Mouse (Mus musculus) heart, adult 9 months (tissue): ENCODE data around the gene P4ha3.

Experiments used
- DNase-seq, 2 experiments: peaks; one replicate each; pipeline ENCODE4 v3.0.0; 2022; ENCODE audit warnings: low spot score in 2 of 2

Gene P4ha3

DNA sequence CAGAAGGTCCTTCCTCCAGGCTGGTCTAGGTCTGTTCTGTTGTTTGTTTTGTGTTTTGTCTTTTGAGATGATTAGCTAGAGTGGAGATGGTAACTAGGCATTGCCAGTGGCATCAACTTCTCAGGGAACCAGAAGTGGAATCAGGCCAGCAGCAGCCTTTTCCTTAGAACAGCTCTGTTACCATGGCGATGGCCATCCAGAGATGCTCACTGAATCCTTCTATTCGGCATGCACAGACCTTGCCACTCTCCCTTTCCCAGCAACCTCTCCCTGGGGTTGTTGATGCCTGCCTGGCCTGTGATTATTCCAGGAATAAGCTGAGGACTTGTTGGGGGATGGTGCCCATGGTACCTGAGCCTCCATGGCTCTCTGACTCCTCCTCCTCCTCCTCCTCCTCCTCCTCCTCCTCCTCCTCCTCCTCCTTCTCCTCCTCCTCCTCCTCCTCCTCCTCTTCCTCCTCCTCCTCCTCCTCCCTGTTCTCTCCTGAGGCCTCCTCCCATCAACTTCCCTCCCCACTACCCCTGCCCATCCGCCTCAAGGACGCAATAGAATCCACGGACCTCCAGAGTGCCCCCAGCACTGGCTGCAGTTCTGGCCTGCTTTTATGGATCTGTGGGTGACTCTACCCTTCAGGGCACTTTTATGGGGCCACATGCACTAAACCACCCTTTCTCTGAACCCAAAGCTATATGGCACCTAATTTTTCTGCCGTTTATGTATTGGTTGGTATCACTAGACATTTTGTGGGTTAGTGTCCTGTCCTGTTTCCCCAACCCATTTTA is 22.7 kb downstream of the P4ha3 start:
- DNase-seq, result no peak

DNA sequence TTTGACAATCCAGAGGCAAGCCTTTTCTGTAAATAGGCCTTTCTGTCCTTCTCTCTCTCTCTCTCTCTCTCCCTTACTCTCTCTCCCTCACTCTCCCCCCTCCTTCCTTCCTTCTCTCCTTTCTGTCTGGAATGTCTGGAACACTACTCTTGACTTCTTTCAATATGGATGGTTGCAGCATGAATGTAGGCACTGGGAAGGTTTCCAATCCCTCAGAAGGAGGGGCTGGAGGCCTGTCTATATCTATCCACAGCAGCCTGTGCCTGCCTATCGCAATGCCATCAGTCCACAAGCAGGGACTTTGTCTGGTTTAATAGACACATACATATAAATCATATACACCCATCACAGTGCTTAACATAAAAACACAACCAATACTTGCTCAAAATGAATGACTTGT is 23.9 kb downstream of the P4ha3 start:
- no peak for DNase-seq

DNA sequence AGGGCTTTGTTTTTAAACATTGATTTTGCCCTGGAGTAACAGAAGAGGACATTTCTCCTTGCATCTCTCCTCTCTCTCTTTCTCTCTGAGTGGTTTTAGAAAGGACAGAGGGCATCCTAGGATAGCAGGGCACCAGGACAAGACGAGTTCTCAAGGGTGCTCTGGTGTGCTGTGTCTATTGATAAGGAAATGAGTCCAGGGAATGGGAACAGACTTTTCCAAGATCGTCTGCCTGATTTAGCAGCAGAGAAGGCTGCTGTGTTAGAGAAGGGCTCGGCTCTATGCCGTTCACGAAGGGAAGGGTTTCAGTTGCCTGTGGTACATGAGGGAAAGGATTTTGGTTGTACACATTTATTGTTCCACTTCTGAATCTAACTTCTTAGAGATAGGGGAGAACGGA is 24.4 kb downstream of the P4ha3 start:
- DNase-seq, result no peak

GRCm38 (mm10) chr7:100310290-100310689 is 25.0 kb downstream of the P4ha3 start:
- DNase-seq, result no peak

- no peak for DNase-seq
Measured at GRCm38 (mm10) chr7:100312716-100313115, 27.4 kb downstream of the P4ha3 start.

- DNase-seq, result no peak
Measured at GRCm38 (mm10) chr7:100316924-100317323, 31.6 kb downstream of the P4ha3 start.

GRCm38 (mm10) chr7:100317534-100317933 is 32.2 kb downstream of the P4ha3 start:
- no peak for DNase-seq

- no peak for DNase-seq
Measured at GRCm38 (mm10) chr7:100323721-100324120, 38.4 kb downstream of the P4ha3 start.

DNA sequence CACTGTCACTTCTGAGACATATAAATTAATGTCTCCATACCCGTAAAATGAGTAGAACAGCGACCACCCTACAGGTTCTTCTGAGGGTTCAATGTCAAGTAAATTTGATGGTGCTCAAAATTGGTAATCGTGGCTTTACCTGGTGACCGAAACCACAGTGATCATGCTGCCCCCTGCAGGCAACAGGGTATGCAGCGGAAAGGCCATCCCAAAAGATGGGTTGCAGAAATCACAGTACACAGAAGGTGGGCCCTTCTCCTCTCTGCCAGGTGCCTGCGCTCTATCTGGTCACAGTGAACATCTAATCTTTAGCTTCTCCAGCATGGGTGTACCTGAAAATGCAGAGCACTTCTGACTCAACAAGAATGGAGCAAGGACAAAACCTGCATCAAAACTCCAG is 40.2 kb downstream of the P4ha3 start:
- DNase-seq, result peak in 1 of 2 experiments; percentile 15

GRCm38 (mm10) chr7:100327514-100327913 is 42.2 kb downstream of the P4ha3 start:
- peak in 1 of 2 experiments; percentile 9 for DNase-seq

DNA sequence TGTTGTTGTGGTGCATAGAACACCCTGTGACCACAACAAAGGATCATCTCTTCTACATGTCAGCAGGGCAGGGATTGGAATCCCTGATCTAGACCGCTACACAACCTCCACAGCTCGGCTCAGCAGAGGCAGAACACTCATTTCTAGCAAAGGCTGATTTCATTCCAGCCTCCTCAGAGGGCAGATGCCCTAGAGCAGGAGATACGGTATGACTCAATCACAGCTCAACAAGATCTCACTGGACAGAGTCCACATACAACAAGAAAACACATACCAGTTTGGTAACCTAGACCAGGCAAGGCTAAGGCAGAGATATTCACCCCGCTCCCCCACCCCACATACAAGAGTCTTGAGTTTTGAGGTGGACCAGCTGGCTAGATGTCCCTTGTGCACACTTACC is 43.3 kb downstream of the P4ha3 start:
- DNase-seq, result no peak

GRCm38 (mm10) chr7:100331269-100331668 is 45.9 kb downstream of the P4ha3 start:
- no peak for DNase-seq

DNA sequence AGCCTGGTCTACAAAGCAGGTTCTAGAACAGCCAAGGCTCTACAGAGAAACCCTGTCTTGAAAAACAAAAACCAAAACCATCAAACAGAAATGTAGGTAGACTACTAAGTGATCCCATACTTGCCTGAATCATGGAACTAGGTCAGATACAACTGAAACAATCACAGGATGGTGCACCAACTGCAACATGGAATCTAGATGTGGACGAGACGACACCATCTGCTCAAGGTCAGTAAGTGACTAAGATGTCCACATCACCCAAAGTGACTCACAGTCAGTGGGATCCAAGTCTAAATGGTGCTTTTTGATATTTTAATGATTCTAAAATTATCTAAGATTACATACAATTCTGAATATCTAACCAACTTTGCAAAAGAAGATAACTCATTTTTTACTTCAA is 50.6 kb downstream of the P4ha3 start:
- DNase-seq, result no peak

GRCm38 (mm10) chr7:100354984-100355383 is 69.7 kb downstream of the P4ha3 start:
- peak in 1 of 2 experiments; percentile 31 for DNase-seq

GRCm38 (mm10) chr7:100356324-100356723 is 71.0 kb downstream of the P4ha3 start:
- no peak for DNase-seq

DNA sequence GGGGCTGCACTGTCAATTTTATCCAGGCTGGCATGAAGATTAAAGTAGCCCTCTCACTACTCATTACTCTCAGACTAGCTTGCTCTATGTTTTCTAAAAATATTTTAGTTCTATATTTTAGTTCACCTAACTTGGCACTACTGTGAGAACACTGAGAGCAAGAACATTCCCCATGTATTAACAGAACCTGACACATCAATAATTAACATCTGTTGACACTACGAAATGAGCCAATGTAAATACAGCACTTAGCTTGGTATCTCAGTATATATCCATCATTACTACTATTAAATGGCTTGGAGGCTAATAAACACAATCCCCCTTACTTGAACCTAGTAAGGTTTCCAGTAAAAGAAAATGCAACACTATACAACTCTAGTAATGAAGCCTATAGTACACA is 71.4 kb downstream of the P4ha3 start:
- no peak for DNase-seq

DNA sequence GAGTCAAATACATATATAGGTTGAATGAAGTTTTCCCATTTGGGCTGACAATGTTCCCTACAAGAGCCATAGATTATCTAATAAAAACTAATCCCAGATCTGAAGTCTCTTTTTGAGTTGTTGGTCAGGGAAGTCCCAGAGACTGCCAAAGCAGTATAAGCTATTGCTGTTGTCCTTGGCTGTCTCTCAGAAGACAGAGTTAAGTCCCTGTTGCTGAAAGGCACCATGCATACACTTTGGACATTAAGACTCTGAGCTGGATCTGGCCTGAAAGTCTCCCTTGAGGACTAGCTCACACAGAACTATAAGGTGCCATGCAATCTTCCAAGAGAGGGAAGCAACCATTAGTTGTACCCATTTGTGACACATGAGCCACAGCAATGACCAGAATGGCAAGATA is 72.5 kb downstream of the P4ha3 start:
- DNase-seq, result no peak

- DNase-seq, result no peak
Measured at GRCm38 (mm10) chr7:100363162-100363561, 77.8 kb downstream of the P4ha3 start.

DNA sequence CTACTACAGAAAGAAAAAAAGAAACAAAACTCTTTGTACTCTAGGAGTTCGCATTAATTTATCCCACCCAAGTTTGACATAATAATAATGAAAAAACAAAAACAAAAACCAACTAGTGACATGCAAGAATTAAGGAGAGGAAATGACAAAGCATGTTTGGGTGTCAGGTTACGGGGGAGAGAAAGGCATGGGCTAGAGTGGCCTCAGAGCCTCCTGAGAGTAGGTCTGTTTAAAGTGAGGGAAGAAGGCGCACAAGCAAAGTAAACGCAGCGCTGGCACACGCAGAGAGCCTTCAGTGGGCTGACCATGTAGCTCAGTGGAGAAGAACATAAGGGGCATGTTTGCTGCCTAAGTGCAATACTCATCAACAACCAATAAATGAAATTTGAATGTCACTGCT is 79.6 kb downstream of the P4ha3 start:
- no peak for DNase-seq
